Mouse (Mus musculus) spleen, embryonic (tissue): ENCODE measurements around the gene Hmgcs1.
"Not testable (repeated sequence)": the region's sequence is repeated elsewhere in the genome, so short reads cannot be mapped to it uniquely, and the experiment has no call there.

ENCODE experiments used
- CTCF ChIA-PET: fragments of 350-600 bp; sonication (Branson Sonifier 250); formaldehyde crosslinking; loops from one replicate; lab custom pipeline; 2022; lab: Charles Lee

Hmgcs1 gene

GRCm38 (mm10) chr13:119706278-119706880 is 16.2 kb downstream of the Hmgcs1 start:
- CTCF ChIA-PET: not testable (repeated sequence)

- CTCF ChIA-PET: no interaction called here
These were observed 16.8 kb downstream of the Hmgcs1 start for GRCm38 (mm10) chr13:119706953-119707352.

- CTCF ChIA-PET: no interaction called here
These were observed 17.7 kb downstream of the Hmgcs1 start for GRCm38 (mm10) chr13:119707906-119708305.

- CTCF ChIA-PET: no interaction called here
These were observed 18.8 kb downstream of the Hmgcs1 start for GRCm38 (mm10) chr13:119708941-119709340.

- CTCF ChIA-PET: no interaction called here
These were observed 19.4 kb downstream of the Hmgcs1 start for GRCm38 (mm10) chr13:119709388-119710267.

GRCm38 (mm10) chr13:119710268-119710610 is 20.1 kb downstream of the Hmgcs1 start:
- CTCF ChIA-PET: no interaction called here

GRCm38 (mm10) chr13:119712463-119712862 is 22.3 kb downstream of the Hmgcs1 start:
- CTCF ChIA-PET: no interaction called here

- CTCF ChIA-PET: no interaction called here
These were observed 23.1 kb downstream of the Hmgcs1 start for GRCm38 (mm10) chr13:119713107-119713787.

GRCm38 (mm10) chr13:119713821-119714220 is 23.6 kb downstream of the Hmgcs1 start:
- CTCF ChIA-PET: no interaction called here

- CTCF ChIA-PET: no interaction called here
These were observed 25.9 kb downstream of the Hmgcs1 start for GRCm38 (mm10) chr13:119716105-119716504.

- CTCF ChIA-PET: no interaction called here
These were observed 32.3 kb downstream of the Hmgcs1 start for GRCm38 (mm10) chr13:119722447-119722846.

- CTCF ChIA-PET: interaction anchor here (0.7 kb wide), 1 partner anchor 61 kb away, joined by 8 read pairs; no protein-coding TSS in a partner anchor
These were observed 33.2 kb downstream of the Hmgcs1 start for GRCm38 (mm10) chr13:119723368-119723767.

- CTCF ChIA-PET: interaction anchor here (0.7 kb wide), 1 partner anchor 99 kb away, joined by 8 read pairs; no protein-coding TSS in a partner anchor
These were observed 34.4 kb downstream of the Hmgcs1 start for GRCm38 (mm10) chr13:119724541-119724940.

GRCm38 (mm10) chr13:119727608-119728387 is 37.6 kb downstream of the Hmgcs1 start:
- CTCF ChIA-PET: no interaction called here

GRCm38 (mm10) chr13:119729406-119729805 is 39.2 kb downstream of the Hmgcs1 start:
- CTCF ChIA-PET: no interaction called here

- CTCF ChIA-PET: interaction anchor here (0.5 kb wide), 1 partner anchor 8 kb away, joined by 5 read pairs; no protein-coding TSS in a partner anchor
These were observed 41.3 kb downstream of the Hmgcs1 start for GRCm38 (mm10) chr13:119731448-119731847.

GRCm38 (mm10) chr13:119741390-119742237 is 51.4 kb downstream of the Hmgcs1 start:
- CTCF ChIA-PET: no interaction called here

- CTCF ChIA-PET: no interaction called here
These were observed 52.7 kb downstream of the Hmgcs1 start for GRCm38 (mm10) chr13:119742711-119743415.

- CTCF ChIA-PET: no interaction called here
These were observed 53.3 kb downstream of the Hmgcs1 start for GRCm38 (mm10) chr13:119743470-119743869.

- CTCF ChIA-PET: no interaction called here
These were observed 56.8 kb downstream of the Hmgcs1 start for GRCm38 (mm10) chr13:119746930-119747329.
